ENCODE assay signal across 31 mouse cellular contexts in the genomic region with DNA sequence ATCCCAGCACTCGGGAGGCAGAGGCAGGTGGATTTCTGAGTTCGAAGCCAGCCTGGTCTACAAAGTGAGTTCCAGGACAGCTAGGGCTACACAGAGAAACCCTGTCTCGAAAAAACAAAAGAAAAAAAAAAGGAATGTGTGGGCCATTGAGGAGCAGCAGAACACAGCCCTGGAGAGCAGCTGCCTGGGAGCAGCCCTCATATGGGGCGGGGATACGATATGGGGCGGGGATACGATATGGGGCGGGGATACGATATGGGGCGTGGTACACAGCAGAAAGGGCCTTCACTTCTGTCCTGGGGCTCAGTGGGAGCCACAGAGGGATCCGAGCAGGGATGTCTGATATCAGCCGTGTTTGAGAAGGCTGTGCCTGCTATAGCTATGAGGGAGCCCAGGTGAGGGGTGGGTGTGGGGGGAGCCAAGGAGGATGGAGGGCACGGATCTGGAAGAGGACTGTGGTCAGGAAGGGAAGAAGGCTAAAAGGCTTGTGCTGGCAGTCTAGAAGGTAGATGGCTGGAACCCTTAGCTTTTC. TPM values are rescaled to one million over a fixed set of nuclear protein-coding genes. Genes with fewer than 3 reads are reported as not detected.
DNase-seq lines count a peak whose midpoint lies in the region; ATAC-seq and TF ChIP-seq lines count a peak whose summit lies in the region.
"Had no signal": no experiment of that assay in that cellular context is flagged by ENCODE, and none has a peak within 500 bp of the region (broad histone marks: within the 10 kb centered on the region; RNA-seq: fewer than 3 reads in every experiment).

No protein-coding gene starts in this region.

- H3K9ac ChIP-seq in kidney, embryonic 14.5 days (ENCODE audit: low read depth, low read length), result no peak overlapping the region
- H3K9ac ChIP-seq: embryonic facial prominence, embryonic 13.5 days; forebrain, embryonic 12.5 days; forebrain, embryonic 15.5 days; heart, embryonic 13.5 days; hindbrain, embryonic 14.5 days had no signal

- no peak overlapping the region for H3K4me2 ChIP-seq in kidney, embryonic 14.5 days (replicated peaks; ENCODE audit: low read depth, low read length)
- H3K4me2 ChIP-seq: embryonic facial prominence, embryonic 13.5 days; forebrain, embryonic 12.5 days; forebrain, embryonic 15.5 days; heart, embryonic 13.5 days; hindbrain, embryonic 14.5 days had no signal

- intact Hi-C loops in gastrocnemius, adult 2 months (cut with DNase I), result no loop called here

- no peak for DNase-seq in gastrocnemius, adult 2 months
- DNase-seq in gastrocnemius, postnatal 4 days (ENCODE audit: low spot score in 2 of 2), result no peak
- DNase-seq in 3T3-L1 (ENCODE audit: low read depth, low spot score) (peak; percentile 29), R1 (ENCODE audit: low read depth, low spot score) (peak; percentile 53)
- DNase-seq in spleen, adult 12 weeks (ENCODE audit: low spot score), result no peak
- no peak for DNase-seq in heart, adult 11 months
- DNase-seq: adrenal gland, adult 2 months; adrenal gland, postnatal 14 days; B cell, adult 2 months; cerebellum, adult 11 months; cerebellum, adult 2 months; cerebellum, postnatal 10 days; cerebellum, postnatal 36 days; embryo, embryonic 11 days; gastrocnemius, postnatal 10 days; gastrocnemius, postnatal 36 days; heart, adult 18-20 months; heart, postnatal 14 days; heart, postnatal 4 days had no signal

- H3K27me3 ChIP-seq in kidney, embryonic 14.5 days (ENCODE audit: control insufficient read depth, insufficient read depth, low read length), result no peaks in the 10 kb centered on the region
- H3K27me3 ChIP-seq: embryonic facial prominence, embryonic 13.5 days; forebrain, embryonic 12.5 days; forebrain, embryonic 15.5 days; heart, embryonic 13.5 days had no signal

- no peaks in the 10 kb centered on the region for H3K36me3 ChIP-seq in kidney, embryonic 14.5 days (ENCODE audit: control insufficient read depth, insufficient read depth, low read length)
- H3K36me3 ChIP-seq: embryonic facial prominence, embryonic 10.5 days; embryonic facial prominence, embryonic 13.5 days; forebrain, embryonic 12.5 days; forebrain, embryonic 15.5 days had no signal

- peaks cover 17% of the 10 kb centered on the region for H3K4me1 ChIP-seq in kidney, embryonic 14.5 days (ENCODE audit: control insufficient read depth, insufficient read depth, low read length)
- H3K4me1 ChIP-seq: forebrain, embryonic 15.5 days had no signal

- H3K27ac ChIP-seq in gastrocnemius, adult 2 months, result peak overlapping the region; percentile 12; the same call in 1 of the 2 replicates
- no peak overlapping the region for H3K27ac ChIP-seq in kidney, embryonic 14.5 days (ENCODE audit: low read depth, low read length)
- H3K27ac ChIP-seq: embryonic facial prominence, embryonic 10.5 days; embryonic facial prominence, embryonic 13.5 days; forebrain, embryonic 12.5 days; forebrain, embryonic 15.5 days; heart, embryonic 13.5 days; hindbrain, embryonic 14.5 days; hindbrain, postnatal 0 days had no signal

- H3K9me3 ChIP-seq in kidney, embryonic 14.5 days (ENCODE audit: control insufficient read depth, low read length), result no peaks in the 10 kb centered on the region
- H3K9me3 ChIP-seq: embryonic facial prominence, embryonic 10.5 days; embryonic facial prominence, embryonic 13.5 days; forebrain, embryonic 12.5 days; forebrain, embryonic 15.5 days; heart, embryonic 13.5 days had no signal

- 72% methylated on average over 13 of the region's 13 CpGs for WGBS in kidney, embryonic 14.5 days

- no peak for TF ChIP-seq CTCF in gastrocnemius, adult 2 months (IDR thresholded peaks at IDR 0.05)

- ATAC-seq in megakaryocyte-erythroid progenitor cell, adult 5-6 weeks (replicated peaks; ENCODE audit: low FRiP score, low TSS enrichment, poor library complexity, severe bottlenecking), result peak; percentile 44
- no peak for ATAC-seq in kidney, embryonic 14.5 days (ENCODE audit: low FRiP score, low TSS enrichment)
- ATAC-seq: CD4-positive, CD25-positive, alpha-beta regulatory T cell, adult 4 months; forebrain, embryonic 15.5 days; hindbrain, postnatal 0 days; inflammation-experienced regulatory T-cells, adult 6 months had no signal

- no peak overlapping the region for H3K4me3 ChIP-seq in gastrocnemius, adult 2 months
- H3K4me3 ChIP-seq in kidney, embryonic 14.5 days (ENCODE audit: low read length), result no peak overlapping the region
- H3K4me3 ChIP-seq: embryonic facial prominence, embryonic 10.5 days; embryonic facial prominence, embryonic 13.5 days; erythroblast, embryonic 14.5 days; forebrain, embryonic 12.5 days; forebrain, embryonic 15.5 days; heart, embryonic 13.5 days had no signal

RNA-seq across cellular contexts. Expression of a gene that starts 43.7 kb away (rescaled TPM):
- total RNA-seq in gastrocnemius, adult 2 months (2021), result 10 to 100 TPM; 26.3 to 36.9 TPM
- total RNA-seq in gastrocnemius, postnatal 4 days (2021), result 10 to 100 TPM; 31.6 to 39.0 TPM
- total RNA-seq in megakaryocyte-erythroid progenitor cell, adult 5-6 weeks (2014; fragmentation: Nextera tagmentation), result 2.0 and 3.6 TPM in 2 replicates
- total RNA-seq in megakaryocyte-erythroid progenitor cell, adult 5-6 weeks (2017), result 1.5 and 1.8 TPM in 2 replicates
- 2.9 and 4.3 TPM in 2 replicates for polyA plus RNA-seq in kidney, embryonic 14.5 days (2014; fragmentation: Nextera tagmentation; extraction: Ambion mirVana)
- polyA plus RNA-seq: erythroblast, embryonic 14.5 days had no signal

Comparison
In these comparisons a context has a peak if more than half of its experiments do, and no peak if none do; other contexts are left out.
1. DNase-seq: peak in 3T3-L1 (single experiment) and R1 (single experiment); none in gastrocnemius, adult 2 months (single experiment), gastrocnemius, postnatal 4 days (0 of 2), spleen, adult 12 weeks (single experiment) and heart, adult 11 months (single experiment).
2. RNA of a gene that starts 43.7 kb away (total RNA-seq): 31.6 to 39.0 TPM in gastrocnemius, postnatal 4 days and 26.3 to 36.9 TPM in gastrocnemius, adult 2 months; 1.5 to 3.6 TPM in megakaryocyte-erythroid progenitor cell, adult 5-6 weeks; every median in the first group is over 4 times any median in the second.